Mouse (Mus musculus): ENCODE data around the gene Fam151a.

- TF ChIP-seq CTCF (conservative IDR thresholded peaks at IDR 0.05; ENCODE audit: low read length) (no peak), POU5F1 (IDR thresholded peaks at IDR 0.05; ENCODE audit: borderline replicate concordance, low read length) (no peak)
Measured at GRCm38 (mm10) chr4:106795289-106795688, 61.6 kb downstream of the Fam151a start.
